Mouse (Mus musculus): ENCODE data around the gene Ndufs5. TPM values are rescaled to one million over a fixed set of nuclear protein-coding genes. Genes with fewer than 3 reads are reported as not detected.

Ndufs5 gene
- total and polyA plus RNA-seq, 2 experiments from 2014 or later = 144 to 953 TPM

DNA sequence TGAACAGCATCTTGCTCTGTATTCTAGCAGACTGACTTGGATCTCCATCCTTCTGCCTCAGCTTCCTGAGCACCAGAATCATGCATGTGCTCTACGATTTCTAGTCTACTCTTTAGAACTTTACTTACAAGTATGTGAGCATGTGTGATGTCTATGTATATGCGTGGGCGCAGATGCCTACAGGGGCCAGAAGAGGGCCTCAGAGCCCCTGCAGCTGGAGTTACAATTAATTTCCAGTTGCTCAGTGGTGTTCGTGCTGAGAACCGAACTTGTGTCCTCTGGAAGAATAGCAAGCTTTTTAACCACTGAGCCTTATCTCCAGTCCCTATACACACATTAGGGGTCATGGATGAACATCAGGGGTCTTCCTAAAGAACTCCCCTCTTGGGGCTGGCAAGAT lies 10.7 kb downstream of the Ndufs5 start:
- Histone ChIP-seq H3K27ac (ENCODE audit: low read depth) (no peak overlapping the region), H3K36me3 (replicated peaks; ENCODE audit: control insufficient read depth, insufficient read depth, low read length) (peaks cover 5% of the 10 kb centered on the region), H3K4me1 (ENCODE audit: control insufficient read depth, insufficient read depth) (no peaks in the 10 kb centered on the region), H3K9ac (replicated peaks; ENCODE audit: low read depth, low read length) (no peak overlapping the region), H3K9me3 (replicated peaks; ENCODE audit: control insufficient read depth, low read length) (no peaks in the 10 kb centered on the region), H3K4me2 (ENCODE audit: low read depth, low read length) (no peak overlapping the region), H3K4me3 (ENCODE audit: low read depth, low read length) (no peak overlapping the region), H3K27me3 (ENCODE audit: control insufficient read depth, insufficient read depth, low read length) (no peaks in the 10 kb centered on the region)
- TF ChIP-seq CTCF (IDR thresholded peaks at IDR 0.05; ENCODE audit: low read depth) (no peak), EP300 (IDR thresholded peaks at IDR 0.05; ENCODE audit: low read depth) (no peak)
- no peak for DNase-seq (ENCODE audit: low spot score)
- 93% methylated on average over 5 of the region's 5 CpGs for WGBS
- no peak for ATAC-seq (ENCODE audit: insufficient read depth, low read depth)

- no peaks in the 10 kb centered on the region for H3K27me3 ChIP-seq (ENCODE audit: control insufficient read depth, insufficient read depth, low read length)
- TF ChIP-seq CTCF (IDR thresholded peaks at IDR 0.05; ENCODE audit: low read depth) (no peak), EP300 (IDR thresholded peaks at IDR 0.05; ENCODE audit: low read depth) (no peak)
- ATAC-seq (ENCODE audit: insufficient read depth, low read depth) = no peak
- H3K9me3 ChIP-seq (replicated peaks; ENCODE audit: control insufficient read depth, low read length) = no peaks in the 10 kb centered on the region
- 84% methylated on average over 2 of the region's 2 CpGs for WGBS
- no peak overlapping the region for H3K4me3 ChIP-seq (ENCODE audit: low read depth, low read length)
- H3K9ac ChIP-seq (replicated peaks; ENCODE audit: low read depth, low read length) = no peak overlapping the region
- H3K36me3 ChIP-seq (replicated peaks; ENCODE audit: control insufficient read depth, insufficient read depth, low read length) = no peaks in the 10 kb centered on the region
- DNase-seq (ENCODE audit: low spot score) = no peak
- no peaks in the 10 kb centered on the region for H3K4me1 ChIP-seq (ENCODE audit: control insufficient read depth, insufficient read depth)
- no peak overlapping the region for H3K27ac ChIP-seq (ENCODE audit: low read depth)
- no peak overlapping the region for H3K4me2 ChIP-seq (ENCODE audit: low read depth, low read length)
Measured at GRCm38 (mm10) chr4:123705340-123705739, 12.7 kb downstream of the Ndufs5 start.

GRCm38 (mm10) chr4:123693384-123693783 lies 24.6 kb downstream of the Ndufs5 start:
- H3K27me3 ChIP-seq (ENCODE audit: control insufficient read depth, insufficient read depth, low read length) = no peaks in the 10 kb centered on the region
- no peak for TF ChIP-seq CTCF (IDR thresholded peaks at IDR 0.05; ENCODE audit: low read depth)
- TF ChIP-seq EP300 (IDR thresholded peaks at IDR 0.05; ENCODE audit: low read depth) = no peak
- ATAC-seq (ENCODE audit: insufficient read depth, low read depth) = no peak
- DNase-seq (ENCODE audit: low spot score) = no peak
- WGBS = 81% methylated on average over 12 of the region's 12 CpGs
- H3K36me3 ChIP-seq (replicated peaks; ENCODE audit: control insufficient read depth, insufficient read depth, low read length) = no peaks in the 10 kb centered on the region
- no peak overlapping the region for H3K4me2 ChIP-seq (ENCODE audit: low read depth, low read length)
- H3K4me3 ChIP-seq (ENCODE audit: low read depth, low read length) = no peak overlapping the region
- H3K27ac ChIP-seq (ENCODE audit: low read depth) = no peak overlapping the region
- no peaks in the 10 kb centered on the region for H3K9me3 ChIP-seq (replicated peaks; ENCODE audit: control insufficient read depth, low read length)
- no peak overlapping the region for H3K9ac ChIP-seq (replicated peaks; ENCODE audit: low read depth, low read length)
- no peaks in the 10 kb centered on the region for H3K4me1 ChIP-seq (ENCODE audit: control insufficient read depth, insufficient read depth)

- no peak overlapping the region for H3K9ac ChIP-seq (replicated peaks; ENCODE audit: low read depth, low read length)
- H3K27me3 ChIP-seq (ENCODE audit: control insufficient read depth, insufficient read depth, low read length) = no peaks in the 10 kb centered on the region
- DNase-seq (ENCODE audit: low spot score) = no peak
- H3K36me3 ChIP-seq (replicated peaks; ENCODE audit: control insufficient read depth, insufficient read depth, low read length) = no peaks in the 10 kb centered on the region
- no peak overlapping the region for H3K4me3 ChIP-seq (ENCODE audit: low read depth, low read length)
- H3K9me3 ChIP-seq (replicated peaks; ENCODE audit: control insufficient read depth, low read length) = no peaks in the 10 kb centered on the region
- TF ChIP-seq CTCF (IDR thresholded peaks at IDR 0.05; ENCODE audit: low read depth) (no peak), EP300 (IDR thresholded peaks at IDR 0.05; ENCODE audit: low read depth) (no peak)
- H3K4me2 ChIP-seq (ENCODE audit: low read depth, low read length) = no peak overlapping the region
- ATAC-seq (ENCODE audit: insufficient read depth, low read depth) = no peak
- no peak overlapping the region for H3K27ac ChIP-seq (ENCODE audit: low read depth)
- H3K4me1 ChIP-seq (ENCODE audit: control insufficient read depth, insufficient read depth) = no peaks in the 10 kb centered on the region; the same call in 1 of the 2 replicates
- 81% methylated on average over 3 of the region's 3 CpGs for WGBS
Measured at GRCm38 (mm10) chr4:123692071-123692470, 25.9 kb downstream of the Ndufs5 start.

DNA sequence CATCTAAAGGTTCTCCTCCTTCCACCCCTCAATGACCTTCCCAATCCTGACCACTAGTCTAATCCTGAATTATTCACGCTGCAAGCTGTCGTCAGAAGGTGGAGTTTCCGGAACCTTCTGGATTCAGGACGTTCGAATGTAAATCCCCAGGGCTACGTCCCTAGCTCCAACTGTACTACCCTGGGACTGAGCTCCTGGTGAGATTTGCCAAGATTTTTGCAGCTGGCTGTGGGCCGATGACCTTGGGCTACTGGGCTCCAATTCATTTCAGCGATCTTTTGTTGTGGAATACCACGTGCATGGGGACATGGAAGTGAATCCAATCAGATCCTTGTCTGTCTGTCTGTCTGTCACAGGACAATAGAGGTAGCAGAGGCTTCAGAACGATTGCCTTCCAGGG lies 27.7 kb downstream of the Ndufs5 start:
- Histone ChIP-seq H3K4me1 (ENCODE audit: control insufficient read depth, insufficient read depth) (peaks cover 7% of the 10 kb centered on the region), H3K4me2 (ENCODE audit: low read depth, low read length) (no peak overlapping the region), H3K27me3 (ENCODE audit: control insufficient read depth, insufficient read depth, low read length) (0 out of 2 replicates have a peak, but pooled peaks cover 3% of the 10 kb centered on the region), H3K36me3 (replicated peaks; ENCODE audit: control insufficient read depth, insufficient read depth, low read length) (no peaks in the 10 kb centered on the region), H3K4me3 (ENCODE audit: low read depth, low read length) (no peak overlapping the region), H3K9me3 (replicated peaks; ENCODE audit: control insufficient read depth, low read length) (no peaks in the 10 kb centered on the region), H3K9ac (replicated peaks; ENCODE audit: low read depth, low read length) (no peak overlapping the region), H3K27ac (ENCODE audit: low read depth) (no peak overlapping the region)
- ATAC-seq (ENCODE audit: insufficient read depth, low read depth) = no peak
- no peak for DNase-seq (ENCODE audit: low spot score)
- TF ChIP-seq CTCF (IDR thresholded peaks at IDR 0.05; ENCODE audit: low read depth) = no peak
- TF ChIP-seq EP300 (IDR thresholded peaks at IDR 0.05; ENCODE audit: low read depth) = no peak
- WGBS = 78% methylated on average over 10 of the region's 10 CpGs
